Mouse (Mus musculus) hindbrain, embryonic 15.5 days (tissue): ENCODE data around the gene Egflam. TPM values are rescaled to one million over a fixed set of nuclear protein-coding genes. Genes with fewer than 3 reads are reported as not detected.

Experiments
- ATAC-seq: fragments of 200-750 bp; cut with Nextera tagmentation; 2 replicates; pipeline ENCODE4 v1.8.0; 2017; ENCODE audit warnings: low read depth, moderate number of reproducible peaks, moderate TSS enrichment; ENCODE audit not compliant: low FRiP score
- H3K27ac ChIP-seq: fragments of 300-500 bp; sonication (generic); replicated peaks from 2 replicates; pipeline ENCODE4 v1.5.1; 2015; ENCODE audit warnings: mild to moderate bottlenecking, inconsistent platforms
- H3K27me3 ChIP-seq: fragments of 300-500 bp; sonication (generic); 2 replicates; pipeline ENCODE4 v1.6.1; 2015; ENCODE audit warnings: control low read depth, inconsistent platforms
- H3K36me3 ChIP-seq: fragments of 300-500 bp; sonication (generic); 2 replicates; pipeline ENCODE4 v1.6.1; 2015; ENCODE audit warnings: control low read depth, inconsistent platforms
- H3K4me1 ChIP-seq: fragments of 300-500 bp; sonication (generic); replicated peaks from 2 replicates; pipeline ENCODE4 v1.6.1; 2015; ENCODE audit warnings: control low read depth, inconsistent platforms
- H3K4me2 ChIP-seq: fragments of 300-500 bp; sonication (generic); 2 replicates; pipeline ENCODE4 v1.6.1; 2015; ENCODE audit warnings: moderate library complexity, mild to moderate bottlenecking, inconsistent platforms
- H3K4me3 ChIP-seq: fragments of 300-500 bp; sonication (generic); 2 replicates; pipeline ENCODE4 v1.5.1; 2015; ENCODE audit warnings: mild to moderate bottlenecking, inconsistent platforms
- H3K9ac ChIP-seq: fragments of 300-500 bp; sonication (generic); 2 replicates; pipeline ENCODE4 v1.6.1; 2015; ENCODE audit warnings: inconsistent platforms
- H3K9me3 ChIP-seq: fragments of 300-500 bp; sonication (generic); 2 replicates; pipeline ENCODE4 v1.6.1; 2016; ENCODE audit warnings: control low read depth, inconsistent platforms
- WGBS: fragments of 180-500 bp; shearing (Covaris S2); methylation state at CpG from one replicate; pipeline ENCODE4 v1.1.7; 2015; 5-methylcytosine and 5-hydroxymethylcytosine counted together
- polyA plus RNA-seq: library from polyadenylated mRNA; unstranded; fragments of >200 nt; fragmentation: Nextera tagmentation; extraction: Ambion mirVana; gene quantifications from 2 replicates; pipeline ENCODE4 v1.2.1, GENCODE M21; 2015

The Egflam gene
- 11.9 and 12.7 TPM in 2 replicates for polyA plus RNA-seq

DNA sequence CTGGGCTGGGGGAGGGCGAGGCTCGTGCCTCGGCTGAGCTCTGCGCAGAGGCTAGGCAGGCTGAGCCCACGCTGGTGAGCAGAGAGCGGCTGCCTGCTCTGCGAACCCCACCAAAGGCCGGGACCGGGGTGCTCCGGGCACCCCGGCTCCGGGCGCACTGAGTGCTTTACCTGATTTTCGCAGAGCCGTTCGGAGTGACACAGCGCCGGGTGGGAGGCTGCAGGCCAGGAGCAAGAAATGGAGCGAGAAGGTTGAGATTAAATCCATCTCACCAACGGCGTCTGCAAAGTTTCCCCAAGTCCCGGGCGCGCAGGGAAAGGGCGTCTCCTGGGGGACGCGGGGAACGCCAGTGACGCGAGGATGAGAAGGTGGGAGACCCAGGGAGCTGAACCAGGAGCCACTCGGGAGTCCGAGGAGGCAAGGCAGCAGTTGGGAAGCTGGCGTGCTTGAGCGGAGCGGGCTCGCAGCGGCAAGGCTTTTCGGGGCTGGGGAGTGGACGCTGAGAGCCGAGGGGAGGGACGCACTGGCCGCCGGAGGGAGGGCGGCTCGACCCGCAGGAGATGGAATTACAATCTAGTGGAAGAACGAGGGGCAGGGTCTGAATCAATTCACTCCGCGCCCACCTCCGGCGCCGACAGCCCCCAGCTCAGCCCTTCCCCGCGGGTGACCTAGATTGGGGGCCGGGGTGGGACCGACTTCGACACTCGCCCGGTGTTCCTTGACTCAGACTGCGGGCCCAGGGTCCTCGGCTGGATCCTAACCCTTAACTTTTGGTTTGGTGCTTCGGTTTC lies at the start of gene Egflam:
Gene Egflam, minus strand, starts transcription at position 578 of the 791 bp plus-strand sequence.
- peak within 1 kb of the TSS; percentile 66 for H3K4me3 ChIP-seq
- WGBS, result under 1% methylated on average over 60 of the region's 62 CpGs
- H3K27ac ChIP-seq, result peak within 1 kb of the TSS; percentile 58
- peak within 1 kb of the TSS; percentile 59 for H3K9ac ChIP-seq
- no peaks in the 10 kb centered on the region for H3K9me3 ChIP-seq
- H3K36me3 ChIP-seq, result no peaks in the 10 kb centered on the region
- peak within 1 kb of the TSS; percentile 100 for H3K4me2 ChIP-seq
- peaks cover 10% of the 10 kb centered on the region for H3K4me1 ChIP-seq
- peak; percentile 73 for ATAC-seq
- H3K27me3 ChIP-seq, result peaks cover 16% of the 10 kb centered on the region; the same call in 1 of the 2 replicates

DNA sequence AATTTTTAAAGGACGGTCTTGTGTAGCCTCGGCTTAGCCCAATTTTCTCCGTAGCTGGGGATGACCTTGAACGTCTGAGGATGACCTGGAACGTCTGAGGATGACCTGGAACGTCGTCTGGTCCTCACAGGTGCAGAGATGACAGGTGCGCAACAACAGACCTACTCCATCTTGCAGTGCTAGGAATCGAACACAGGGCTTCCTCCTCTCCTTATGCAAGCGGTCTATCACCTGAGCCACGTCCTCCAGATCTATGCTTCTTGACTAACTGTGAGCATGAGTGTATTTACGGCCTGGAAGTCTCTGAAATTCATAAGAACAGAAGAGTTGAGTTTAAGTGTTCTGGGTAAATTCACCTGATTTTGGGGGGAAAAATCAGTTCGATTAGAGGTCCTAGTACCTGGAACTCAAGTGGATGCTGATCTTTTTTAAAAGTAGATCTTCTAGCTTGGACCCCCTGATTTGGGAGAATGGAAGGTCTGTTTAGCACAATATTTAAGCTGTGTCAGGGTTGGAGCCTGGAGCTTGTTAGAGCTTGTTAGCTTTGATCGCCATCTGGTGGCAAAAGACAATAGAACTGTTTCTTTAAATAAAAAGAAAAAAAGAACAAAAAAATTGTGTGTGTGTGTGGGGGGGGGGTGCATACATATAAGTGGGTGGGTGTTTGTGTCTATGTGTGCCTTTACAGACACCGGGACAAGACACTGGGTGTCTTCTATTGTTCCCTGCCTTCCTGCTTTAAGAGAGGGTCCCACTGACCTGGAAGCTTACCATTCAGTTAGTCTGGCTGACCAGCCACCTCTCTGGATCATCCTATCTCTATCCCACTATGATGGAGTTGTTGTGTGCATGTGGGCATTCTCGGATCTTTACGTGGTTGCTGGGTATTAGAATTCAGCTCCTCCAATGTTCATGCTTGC lies 45.5 kb upstream of the Egflam start:
- WGBS, result 71% methylated on average over 17 of the region's 17 CpGs
- H3K4me1 ChIP-seq, result no peaks in the 10 kb centered on the region

DNA sequence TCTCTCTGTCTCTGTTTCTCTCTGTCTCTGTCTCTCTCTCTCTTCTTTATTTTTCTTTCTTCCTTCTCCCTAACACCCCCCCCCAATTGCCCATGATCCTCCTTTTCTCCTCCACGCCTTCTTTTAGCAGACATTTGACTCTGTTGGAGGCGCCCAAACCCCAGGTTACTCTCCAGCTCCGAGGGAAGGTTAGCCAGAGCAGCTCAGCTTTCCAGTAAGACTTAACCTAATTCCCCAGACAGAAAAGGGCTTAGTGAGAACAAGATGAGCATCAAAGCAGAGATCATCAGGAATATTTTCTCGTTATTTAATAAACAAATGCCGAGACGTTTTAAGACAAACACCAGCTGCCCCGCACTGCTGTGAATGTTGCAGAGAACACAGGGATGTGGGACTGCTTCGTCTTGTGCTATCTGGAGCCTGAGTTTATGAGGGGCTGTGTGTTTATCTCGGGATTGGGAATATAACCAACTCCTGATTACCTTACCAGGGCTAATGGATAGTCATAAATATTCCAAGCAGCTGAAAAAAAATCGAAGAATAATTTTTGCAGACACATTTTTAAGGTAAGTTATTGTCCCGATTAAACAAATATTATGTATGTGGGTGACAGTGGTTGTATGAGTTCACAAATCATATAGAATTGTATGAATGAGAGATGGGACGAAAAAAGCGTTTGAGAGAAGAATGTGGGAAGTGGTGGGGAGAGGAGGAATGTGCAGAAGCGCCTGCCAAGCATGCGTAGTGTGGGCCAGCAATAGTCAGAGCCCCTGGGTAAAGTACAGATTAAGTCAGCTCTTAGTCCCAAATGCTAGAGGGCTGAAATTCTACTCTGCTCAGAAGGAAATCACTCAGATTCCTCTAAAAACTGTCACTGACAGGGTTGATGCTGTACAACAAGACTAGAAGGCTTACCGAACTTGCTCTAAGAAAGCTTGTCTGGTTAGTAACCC lies 44.2 kb upstream of the Egflam start:
- Histone ChIP-seq H3K36me3 (no peaks in the 10 kb centered on the region), H3K4me3 (no peak overlapping the region), H3K9me3 (no peaks in the 10 kb centered on the region), H3K9ac (no peak overlapping the region), H3K4me1 (no peaks in the 10 kb centered on the region), H3K4me2 (no peak overlapping the region), H3K27me3 (no peaks in the 10 kb centered on the region), H3K27ac (no peak overlapping the region)
- 71% methylated on average over 16 of the region's 16 CpGs for WGBS
- ATAC-seq, result no peak

More for the DNA sequence above, 45.5 kb upstream of the Egflam start:
- no peaks in the 10 kb centered on the region for H3K27me3 ChIP-seq
- no peak overlapping the region for H3K4me2 ChIP-seq
- H3K4me3 ChIP-seq, result no peak overlapping the region
- H3K27ac ChIP-seq, result no peak overlapping the region
- no peak overlapping the region for H3K9ac ChIP-seq
- no peaks in the 10 kb centered on the region for H3K9me3 ChIP-seq
- H3K36me3 ChIP-seq, result no peaks in the 10 kb centered on the region
- ATAC-seq, result peak; percentile 59; the same call in 1 of the 2 replicates

GRCm38 (mm10) chr15:7424282-7424681 lies 26.1 kb upstream of the Egflam start:
- WGBS, result 76% methylated on average over 2 of the region's 2 CpGs
- Histone ChIP-seq H3K27me3 (no peaks in the 10 kb centered on the region), H3K9ac (no peak overlapping the region), H3K9me3 (no peaks in the 10 kb centered on the region), H3K4me3 (no peak overlapping the region), H3K4me2 (no peak overlapping the region), H3K4me1 (no peaks in the 10 kb centered on the region), H3K36me3 (no peaks in the 10 kb centered on the region), H3K27ac (no peak overlapping the region)
- no peak for ATAC-seq

- no peaks in the 10 kb centered on the region for H3K36me3 ChIP-seq
- no peak overlapping the region for H3K4me3 ChIP-seq
- 80% methylated on average over 8 of the region's 8 CpGs for WGBS
- no peak overlapping the region for H3K9ac ChIP-seq
- peaks cover under 1% of the 10 kb centered on the region; the same call in 1 of the 2 replicates for H3K27me3 ChIP-seq
- no peak overlapping the region for H3K4me2 ChIP-seq
- no peaks in the 10 kb centered on the region for H3K4me1 ChIP-seq
- no peaks in the 10 kb centered on the region for H3K9me3 ChIP-seq
- no peak for ATAC-seq
- H3K27ac ChIP-seq, result no peak overlapping the region
These were observed 6.3 kb upstream of the Egflam start for GRCm38 (mm10) chr15:7404521-7404920.

- WGBS, result 7% methylated on average over 17 of the region's 17 CpGs
- Histone ChIP-seq H3K27ac (peak overlapping the region; percentile 58), H3K4me2 (peak overlapping the region; percentile 100), H3K27me3 (peaks cover 16% of the 10 kb centered on the region; the same call in 1 of the 2 replicates), H3K9me3 (no peaks in the 10 kb centered on the region), H3K4me1 (peaks cover 10% of the 10 kb centered on the region), H3K4me3 (peak overlapping the region; percentile 66), H3K36me3 (no peaks in the 10 kb centered on the region), H3K9ac (peak overlapping the region; percentile 59; the same call in 1 of the 2 replicates)
- peak; percentile 23; the same call in 1 of the 2 replicates for ATAC-seq
These were observed 680 bp upstream of the Egflam start for GRCm38 (mm10) chr15:7398609-7399540.

DNA sequence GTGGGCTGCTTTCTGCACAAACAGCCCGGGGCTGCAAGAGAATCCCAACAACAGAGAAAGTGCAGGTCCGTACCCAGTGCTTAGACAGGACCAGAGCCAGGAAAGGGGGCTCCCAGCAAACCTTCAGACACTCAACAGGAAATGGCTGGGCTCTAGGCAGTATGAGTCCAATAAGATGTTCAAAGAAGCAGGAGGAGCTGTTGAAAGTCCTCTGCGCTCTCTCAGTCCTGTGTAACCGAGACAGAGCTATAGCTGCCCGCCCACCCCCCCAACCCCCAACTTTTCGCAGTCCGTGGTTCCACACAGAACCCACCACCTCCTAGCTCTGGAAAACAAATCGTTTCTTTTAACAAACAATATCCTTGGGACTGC lies 763 bp downstream of the Egflam start:
- ATAC-seq, result peak; percentile 65
- H3K9me3 ChIP-seq, result no peaks in the 10 kb centered on the region
- H3K27ac ChIP-seq, result no peak overlapping the region
- 4% methylated on average over 8 of the region's 8 CpGs for WGBS
- H3K4me3 ChIP-seq, result peak overlapping the region; percentile 66
- peak overlapping the region; percentile 59 for H3K9ac ChIP-seq
- H3K4me2 ChIP-seq, result peak overlapping the region; percentile 100
- H3K36me3 ChIP-seq, result no peaks in the 10 kb centered on the region
- H3K4me1 ChIP-seq, result peaks cover 10% of the 10 kb centered on the region
- H3K27me3 ChIP-seq, result peaks cover 16% of the 10 kb centered on the region; the same call in 1 of the 2 replicates

DNA sequence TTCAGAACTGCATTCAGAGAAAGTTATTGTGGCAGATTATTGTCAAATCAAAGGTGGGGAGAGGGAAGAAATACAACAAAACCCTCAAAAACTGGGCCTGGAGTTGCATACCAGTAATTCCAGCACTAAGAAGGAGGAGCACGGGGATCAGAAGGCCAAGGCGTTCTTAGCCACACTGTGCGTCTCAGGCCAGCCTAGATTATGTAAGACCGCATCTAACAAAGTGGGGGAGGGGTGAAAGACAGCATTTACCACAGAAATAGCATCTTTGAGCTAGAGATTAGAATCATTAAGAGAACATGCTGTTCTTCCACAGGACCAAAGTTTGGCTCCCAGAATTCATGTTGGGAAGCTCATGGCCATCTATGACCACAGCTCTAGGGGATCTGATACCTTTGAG lies 14.8 kb downstream of the Egflam start:
- 90% methylated on average over 4 of the region's 4 CpGs for WGBS
- H3K9me3 ChIP-seq, result no peaks in the 10 kb centered on the region
- H3K4me1 ChIP-seq, result no peaks in the 10 kb centered on the region
- H3K4me3 ChIP-seq, result no peak overlapping the region
- ATAC-seq, result no peak
- no peak overlapping the region for H3K27ac ChIP-seq
- H3K36me3 ChIP-seq, result no peaks in the 10 kb centered on the region
- no peak overlapping the region for H3K9ac ChIP-seq
- H3K4me2 ChIP-seq, result no peak overlapping the region
- H3K27me3 ChIP-seq, result no peaks in the 10 kb centered on the region

DNA sequence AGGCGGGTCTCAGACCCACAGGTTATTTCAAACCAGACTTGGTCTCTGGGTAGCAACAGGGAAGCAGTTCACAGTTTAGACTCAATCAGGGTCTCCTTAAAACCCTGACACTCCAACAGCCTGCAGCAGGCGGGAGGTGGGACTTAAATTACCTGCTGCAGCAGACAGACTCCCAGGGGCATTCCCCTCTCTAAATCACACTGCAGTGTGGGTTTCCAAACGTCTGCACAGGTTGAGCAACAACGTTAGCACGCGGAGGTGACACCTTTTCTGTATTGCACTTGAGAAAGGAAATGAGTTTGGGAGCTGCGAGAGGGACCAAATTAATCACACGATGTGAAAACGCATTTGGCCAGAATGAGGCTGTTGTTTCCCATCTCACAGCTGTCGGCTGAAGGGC lies 15.7 kb downstream of the Egflam start:
- Histone ChIP-seq H3K4me1 (no peaks in the 10 kb centered on the region), H3K9ac (no peak overlapping the region), H3K9me3 (no peaks in the 10 kb centered on the region), H3K4me2 (no peak overlapping the region), H3K4me3 (no peak overlapping the region), H3K27me3 (no peaks in the 10 kb centered on the region), H3K27ac (no peak overlapping the region), H3K36me3 (no peaks in the 10 kb centered on the region)
- peak; percentile 73 for ATAC-seq
- 67% methylated on average over 10 of the region's 10 CpGs for WGBS

GRCm38 (mm10) chr15:7352635-7353051 lies 45.6 kb downstream of the Egflam start:
- H3K27me3 ChIP-seq, result no peaks in the 10 kb centered on the region
- no peak overlapping the region for H3K27ac ChIP-seq
- no peak overlapping the region for H3K4me3 ChIP-seq
- no peak for ATAC-seq
- no peaks in the 10 kb centered on the region for H3K4me1 ChIP-seq
- WGBS, result 89% methylated on average over 1 of the region's 1 CpGs
- no peak overlapping the region for H3K4me2 ChIP-seq
- H3K9ac ChIP-seq, result no peak overlapping the region
- no peaks in the 10 kb centered on the region for H3K9me3 ChIP-seq
- no peaks in the 10 kb centered on the region for H3K36me3 ChIP-seq
